Mouse (Mus musculus): ENCODE results near the gene Bfsp2.

GRCm38 (mm10) chr9:103408136-103408777, 72.0 kb downstream of the Bfsp2 start:
- no peak for TF ChIP-seq CTCF (IDR thresholded peaks at IDR 0.05; ENCODE audit: insufficient read depth, low read length)
- TF ChIP-seq POLR2A (IDR thresholded peaks at IDR 0.05; ENCODE audit: borderline replicate concordance, extremely low read depth, low read depth, low read length), result no peak

Data from lung, adult 2 months (tissue).